Mouse (Mus musculus) thymus, adult 2 months (tissue): ENCODE results near the gene Abhd6.

Experiments
- CTCF ChIP-seq: fragments of 200-500 bp; IDR thresholded peaks from 2 replicates; pipeline ENCODE4 v1.5.1; 2012; ENCODE audit warnings: mild to moderate bottlenecking, control low read depth, low read length, moderate library complexity, borderline replicate concordance; ENCODE audit not compliant: control insufficient read depth, poor library complexity, insufficient read depth; ENCODE audit errors: extremely low read depth
- POLR2A ChIP-seq: fragments of 200-500 bp; IDR thresholded peaks from 2 replicates; pipeline ENCODE4 v1.6.1; 2012; ENCODE audit warnings: mild to moderate bottlenecking, low read length, control low read depth, moderate library complexity; ENCODE audit not compliant: control insufficient read depth, poor library complexity, insufficient read depth; ENCODE audit errors: extremely low read depth

GRCm38 (mm10) chr14:8042120-8042519, 39.4 kb downstream of the Abhd6 start:
- TF ChIP-seq POLR2A, result no peak
- TF ChIP-seq CTCF, result no peak
